Mouse (Mus musculus): ENCODE measurements at regions not wholly inside any gene's neighbourhood (a gene's known extent, or its start where the extent isn't known, plus 50 kb on each side); places are given as distances from the start of the nearest gene placed in this dataset.

DNA sequence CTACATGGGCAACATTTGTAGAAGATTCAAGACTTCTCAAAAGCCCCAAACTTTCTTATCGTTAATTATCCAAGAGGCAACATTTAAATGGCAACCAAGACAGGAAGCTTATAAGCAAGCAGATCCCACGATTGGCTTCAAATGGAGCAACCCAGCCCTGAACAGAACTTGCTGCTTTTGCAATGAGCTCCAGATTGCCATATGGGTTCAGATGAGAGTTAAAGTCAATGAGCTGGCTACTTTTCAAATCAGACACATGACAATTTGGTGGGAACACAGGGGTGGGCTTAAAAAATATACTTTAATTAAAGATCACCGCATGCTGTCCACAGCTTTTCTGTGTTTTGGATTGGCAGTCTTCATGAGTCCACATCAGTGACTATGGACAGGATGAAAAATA is 97.0 kb upstream of the Nrp1 start:
- ATAC-seq, result no peak
- Histone ChIP-seq H3K36me3 (ENCODE audit: control insufficient read depth, insufficient read depth, low read length) (no peaks in the 10 kb centered on the region), H3K4me3 (ENCODE audit: low read length) (no peak overlapping the region), H3K4me2 (ENCODE audit: low read length) (no peak overlapping the region), H3K9ac (ENCODE audit: low read depth, low read length) (no peak overlapping the region), H3K9me3 (ENCODE audit: control insufficient read depth, low read length) (no peaks in the 10 kb centered on the region), H3K27ac (ENCODE audit: low read depth, low read length) (no peak overlapping the region), H3K27me3 (replicated peaks; ENCODE audit: control insufficient read depth, insufficient read depth, low read length) (no peaks in the 10 kb centered on the region), H3K4me1 (ENCODE audit: control insufficient read depth, insufficient read depth, low read depth, low read length) (no peaks in the 10 kb centered on the region)
- WGBS, result 89% methylated on average over 3 of the region's 3 CpGs

DNA sequence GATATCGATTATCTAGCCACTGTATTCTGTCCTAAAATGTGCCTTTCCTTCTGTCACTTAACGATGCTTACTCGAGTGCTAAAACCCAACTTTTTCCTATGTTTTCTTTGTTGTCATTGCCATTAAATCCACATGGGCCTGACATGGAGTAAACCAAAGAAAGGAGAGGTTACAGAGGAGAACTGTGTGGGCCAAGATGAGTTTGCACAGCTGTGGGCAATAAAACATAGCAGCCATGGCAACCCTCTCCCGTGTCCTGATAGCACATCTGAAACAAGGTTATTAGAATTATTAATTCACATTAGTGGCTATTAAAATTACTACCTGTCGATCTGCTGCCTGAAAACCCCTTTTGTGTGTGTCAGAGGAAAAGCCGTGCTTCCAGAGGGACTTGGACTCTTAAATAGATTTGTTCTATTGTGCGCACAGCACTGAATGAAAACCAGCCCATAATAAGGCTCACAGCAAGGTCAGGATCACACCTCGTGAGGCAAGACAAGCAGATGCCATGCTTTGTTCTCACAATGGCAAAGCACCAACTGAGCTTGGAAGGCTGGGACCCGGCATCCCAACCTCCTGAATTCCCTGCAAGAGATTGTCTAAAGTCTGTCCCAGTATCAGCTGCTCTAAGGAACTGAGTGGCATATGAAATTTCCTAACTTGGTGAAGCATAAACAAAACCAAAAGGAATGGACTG is 95.0 kb upstream of the Nrp1 start:
- Histone ChIP-seq H3K4me2 (ENCODE audit: low read length) (no peak overlapping the region), H3K27ac (ENCODE audit: low read depth, low read length) (no peak overlapping the region), H3K9me3 (ENCODE audit: control insufficient read depth, low read length) (no peaks in the 10 kb centered on the region), H3K36me3 (ENCODE audit: control insufficient read depth, insufficient read depth, low read length) (no peaks in the 10 kb centered on the region), H3K9ac (ENCODE audit: low read depth, low read length) (no peak overlapping the region), H3K4me1 (ENCODE audit: control insufficient read depth, insufficient read depth, low read depth, low read length) (no peaks in the 10 kb centered on the region), H3K27me3 (replicated peaks; ENCODE audit: control insufficient read depth, insufficient read depth, low read length) (no peaks in the 10 kb centered on the region), H3K4me3 (ENCODE audit: low read length) (no peak overlapping the region)
- WGBS, result 35% methylated on average over 9 of the region's 9 CpGs
- no peak for ATAC-seq

DNA sequence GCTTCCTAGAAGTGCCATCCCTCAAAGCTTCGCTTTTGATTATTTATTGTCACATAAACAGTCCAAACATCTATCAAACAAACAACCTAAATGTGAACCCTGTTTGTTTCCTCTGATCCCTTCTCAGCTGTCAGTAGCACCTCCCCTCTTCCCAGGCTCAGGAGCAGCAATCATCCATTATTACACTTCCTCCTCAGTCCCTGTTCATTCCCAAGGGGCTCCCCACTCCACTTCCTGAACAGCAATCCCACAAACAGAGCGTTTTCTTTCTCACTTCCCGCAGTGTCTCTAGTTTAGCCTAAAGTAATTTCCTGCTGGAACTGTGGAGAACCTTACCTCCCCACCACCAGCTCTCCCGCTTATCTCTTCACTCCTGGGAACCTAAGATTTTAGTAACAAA is 91.1 kb upstream of the Nrp1 start:
- no peak for ATAC-seq
- no peaks in the 10 kb centered on the region for H3K4me1 ChIP-seq (ENCODE audit: control insufficient read depth, insufficient read depth, low read depth, low read length)
- no peak overlapping the region for H3K27ac ChIP-seq (ENCODE audit: low read depth, low read length)
- 67% methylated on average over 4 of the region's 4 CpGs for WGBS
- no peak overlapping the region for H3K4me2 ChIP-seq (ENCODE audit: low read length)
- no peak overlapping the region for H3K4me3 ChIP-seq (ENCODE audit: low read length)
- H3K27me3 ChIP-seq (replicated peaks; ENCODE audit: control insufficient read depth, insufficient read depth, low read length), result no peaks in the 10 kb centered on the region
- no peak overlapping the region for H3K9ac ChIP-seq (ENCODE audit: low read depth, low read length)
- H3K9me3 ChIP-seq (ENCODE audit: control insufficient read depth, low read length), result no peaks in the 10 kb centered on the region
- no peaks in the 10 kb centered on the region for H3K36me3 ChIP-seq (ENCODE audit: control insufficient read depth, insufficient read depth, low read length)

DNA sequence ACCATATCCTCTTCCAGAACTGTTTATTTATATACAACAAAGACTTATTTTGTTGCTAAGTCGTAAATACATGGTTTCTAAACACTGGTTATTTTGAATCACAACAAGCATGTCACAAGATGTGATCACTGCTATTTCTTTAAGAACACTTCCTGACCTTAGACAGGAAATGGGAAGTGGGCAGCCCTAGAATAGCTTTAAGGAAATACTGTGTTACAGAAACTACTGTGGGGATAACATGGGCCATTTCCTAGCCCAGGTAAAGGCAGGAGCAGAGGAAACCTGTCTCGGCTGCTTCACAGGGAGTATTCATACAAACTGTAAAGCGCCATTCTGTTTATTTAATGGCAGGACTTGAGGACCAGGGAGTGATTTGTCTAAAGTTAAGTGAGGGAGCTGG is 90.4 kb upstream of the Nrp1 start:
- no peaks in the 10 kb centered on the region for H3K36me3 ChIP-seq (ENCODE audit: control insufficient read depth, insufficient read depth, low read length)
- H3K4me2 ChIP-seq (ENCODE audit: low read length), result no peak overlapping the region
- 0 out of 2 replicates have a peak, but pooled peaks cover 2% of the 10 kb centered on the region for H3K4me1 ChIP-seq (ENCODE audit: control insufficient read depth, insufficient read depth, low read depth, low read length)
- H3K4me3 ChIP-seq (ENCODE audit: low read length), result no peak overlapping the region
- H3K9ac ChIP-seq (ENCODE audit: low read depth, low read length), result no peak overlapping the region
- WGBS, result 85% methylated on average over 3 of the region's 3 CpGs
- no peaks in the 10 kb centered on the region for H3K9me3 ChIP-seq (ENCODE audit: control insufficient read depth, low read length)
- ATAC-seq, result no peak
- H3K27me3 ChIP-seq (replicated peaks; ENCODE audit: control insufficient read depth, insufficient read depth, low read length), result no peaks in the 10 kb centered on the region
- no peak overlapping the region for H3K27ac ChIP-seq (ENCODE audit: low read depth, low read length)

DNA sequence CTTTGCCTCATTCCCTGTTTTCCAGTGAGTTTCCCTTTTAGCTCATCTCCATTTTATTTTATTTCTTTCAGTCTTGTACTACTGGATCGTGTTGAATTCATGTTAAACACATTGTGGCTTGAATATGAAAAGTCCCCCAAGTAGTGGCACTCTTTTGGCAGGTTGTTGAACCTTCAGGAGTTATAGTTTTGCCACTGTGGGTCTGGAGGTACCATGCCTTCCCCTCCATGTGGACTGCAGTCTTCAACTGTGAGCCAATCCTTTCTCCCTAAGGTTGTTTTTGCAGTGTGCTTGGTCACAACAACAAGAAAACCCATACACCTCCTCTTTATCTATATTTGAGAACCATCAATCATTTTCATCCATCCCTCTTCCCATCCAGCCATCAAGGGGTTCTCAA is 88.9 kb upstream of the Nrp1 start:
- H3K9me3 ChIP-seq (ENCODE audit: control insufficient read depth, low read length), result no peaks in the 10 kb centered on the region
- H3K36me3 ChIP-seq (ENCODE audit: control insufficient read depth, insufficient read depth, low read length), result no peaks in the 10 kb centered on the region
- no peak overlapping the region for H3K27ac ChIP-seq (ENCODE audit: low read depth, low read length)
- 86% methylated on average over 1 of the region's 1 CpGs for WGBS
- H3K9ac ChIP-seq (ENCODE audit: low read depth, low read length), result no peak overlapping the region
- no peaks in the 10 kb centered on the region for H3K27me3 ChIP-seq (replicated peaks; ENCODE audit: control insufficient read depth, insufficient read depth, low read length)
- H3K4me2 ChIP-seq (ENCODE audit: low read length), result no peak overlapping the region
- 0 out of 2 replicates have a peak, but pooled peaks cover 3% of the 10 kb centered on the region for H3K4me1 ChIP-seq (ENCODE audit: control insufficient read depth, insufficient read depth, low read depth, low read length)
- no peak overlapping the region for H3K4me3 ChIP-seq (ENCODE audit: low read length)
- no peak for ATAC-seq

DNA sequence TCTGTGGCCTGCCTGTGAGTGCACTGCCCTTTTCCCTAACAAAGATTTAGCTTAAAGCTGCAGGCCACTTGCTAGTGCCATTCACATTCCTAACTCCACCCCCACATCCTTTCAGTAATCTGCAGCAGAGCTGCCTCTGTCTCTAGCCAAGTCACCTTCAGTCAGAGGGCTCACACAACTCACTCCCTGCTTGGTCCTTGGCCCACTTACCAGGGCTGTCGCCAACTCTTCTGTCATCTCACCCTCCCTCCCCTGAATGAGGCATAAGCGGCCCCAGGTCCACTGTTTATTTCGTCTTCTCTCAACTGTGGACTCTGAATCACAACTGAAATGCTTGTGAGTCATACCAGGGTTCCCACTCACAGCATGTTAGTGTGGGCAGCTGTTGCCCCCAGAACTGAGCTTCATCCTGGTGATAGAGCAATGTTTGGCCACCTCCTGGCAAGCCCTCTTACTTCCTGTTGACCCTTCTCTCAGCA is 85.5 kb upstream of the Nrp1 start:
- 47% methylated on average over 3 of the region's 3 CpGs for WGBS
- no peak overlapping the region for H3K9ac ChIP-seq (ENCODE audit: low read depth, low read length)
- H3K4me2 ChIP-seq (ENCODE audit: low read length), result no peak overlapping the region
- no peak overlapping the region for H3K27ac ChIP-seq (ENCODE audit: low read depth, low read length)
- H3K36me3 ChIP-seq (ENCODE audit: control insufficient read depth, insufficient read depth, low read length), result no peaks in the 10 kb centered on the region
- H3K4me3 ChIP-seq (ENCODE audit: low read length), result no peak overlapping the region
- peak; percentile 71; the same call in 1 of the 2 replicates for ATAC-seq
- H3K9me3 ChIP-seq (ENCODE audit: control insufficient read depth, low read length), result no peaks in the 10 kb centered on the region
- no peaks in the 10 kb centered on the region for H3K27me3 ChIP-seq (replicated peaks; ENCODE audit: control insufficient read depth, insufficient read depth, low read length)
- 0 out of 2 replicates have a peak, but pooled peaks cover 3% of the 10 kb centered on the region for H3K4me1 ChIP-seq (ENCODE audit: control insufficient read depth, insufficient read depth, low read depth, low read length)

GRCm38 (mm10) chr8:128276475-128276874 is 81.9 kb upstream of the Nrp1 start:
- WGBS, result 82% methylated on average over 1 of the region's 1 CpGs
- no peak for ATAC-seq
- H3K4me1 ChIP-seq (ENCODE audit: control insufficient read depth, insufficient read depth, low read depth, low read length), result 0 out of 2 replicates have a peak, but pooled peaks cover 3% of the 10 kb centered on the region

GRCm38 (mm10) chr8:128282802-128283201 is 75.6 kb upstream of the Nrp1 start:
- no peaks in the 10 kb centered on the region for H3K9me3 ChIP-seq (ENCODE audit: control insufficient read depth, low read length)
- no peak overlapping the region for H3K4me2 ChIP-seq (ENCODE audit: low read length)
- WGBS, result 80% methylated on average over 3 of the region's 3 CpGs
- H3K4me1 ChIP-seq (ENCODE audit: control insufficient read depth, insufficient read depth, low read depth, low read length), result no peaks in the 10 kb centered on the region
- H3K36me3 ChIP-seq (ENCODE audit: control insufficient read depth, insufficient read depth, low read length), result no peaks in the 10 kb centered on the region
- no peak overlapping the region for H3K27ac ChIP-seq (ENCODE audit: low read depth, low read length)
- no peak for ATAC-seq
- H3K27me3 ChIP-seq (replicated peaks; ENCODE audit: control insufficient read depth, insufficient read depth, low read length), result no peaks in the 10 kb centered on the region
- no peak overlapping the region for H3K9ac ChIP-seq (ENCODE audit: low read depth, low read length)
- H3K4me3 ChIP-seq (ENCODE audit: low read length), result no peak overlapping the region

More at GRCm38 (mm10) chr8:128276475-128276874, 81.9 kb upstream of the Nrp1 start:
- Histone ChIP-seq H3K27ac (ENCODE audit: low read depth, low read length) (no peak overlapping the region), H3K4me3 (ENCODE audit: low read length) (no peak overlapping the region), H3K36me3 (ENCODE audit: control insufficient read depth, insufficient read depth, low read length) (no peaks in the 10 kb centered on the region), H3K9me3 (ENCODE audit: control insufficient read depth, low read length) (no peaks in the 10 kb centered on the region), H3K27me3 (replicated peaks; ENCODE audit: control insufficient read depth, insufficient read depth, low read length) (no peaks in the 10 kb centered on the region), H3K9ac (ENCODE audit: low read depth, low read length) (no peak overlapping the region), H3K4me2 (ENCODE audit: low read length) (no peak overlapping the region)

DNA sequence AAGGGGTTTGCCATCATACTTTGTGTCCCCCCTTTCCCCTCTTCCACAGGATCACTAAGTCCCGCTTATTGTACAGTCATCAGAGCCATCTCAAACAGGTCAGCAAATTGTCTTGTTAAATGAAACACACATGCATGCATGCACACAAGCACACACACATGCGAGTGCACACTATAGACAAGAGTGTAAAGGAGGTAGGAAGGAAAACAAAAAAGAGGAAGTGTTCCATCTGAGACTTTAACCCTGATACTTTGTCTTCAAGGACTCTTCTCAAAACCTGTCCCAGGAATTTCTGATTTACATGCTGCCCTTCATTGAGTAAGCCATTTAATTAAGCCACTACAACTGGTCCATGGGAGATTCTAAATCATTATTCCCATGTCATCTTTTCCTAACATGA is 75.0 kb upstream of the Nrp1 start:
- Histone ChIP-seq H3K27ac (ENCODE audit: low read depth, low read length) (no peak overlapping the region), H3K4me2 (ENCODE audit: low read length) (no peak overlapping the region), H3K4me3 (ENCODE audit: low read length) (no peak overlapping the region), H3K27me3 (replicated peaks; ENCODE audit: control insufficient read depth, insufficient read depth, low read length) (no peaks in the 10 kb centered on the region), H3K4me1 (ENCODE audit: control insufficient read depth, insufficient read depth, low read depth, low read length) (no peaks in the 10 kb centered on the region), H3K36me3 (ENCODE audit: control insufficient read depth, insufficient read depth, low read length) (no peaks in the 10 kb centered on the region), H3K9ac (ENCODE audit: low read depth, low read length) (no peak overlapping the region), H3K9me3 (ENCODE audit: control insufficient read depth, low read length) (no peaks in the 10 kb centered on the region)
- 87% methylated on average over 2 of the region's 2 CpGs for WGBS
- no peak for ATAC-seq

Measured in hindbrain, embryonic 16.5 days (tissue).